Mouse (Mus musculus) embryonic facial prominence, embryonic 15.5 days (tissue): Measurements from ENCODE around the gene Gm5105. TPM values are rescaled to one million over a fixed set of nuclear protein-coding genes. Genes with fewer than 3 reads are reported as not detected.

Experiments used
- ATAC-seq: fragments of 200-750 bp; cut with Nextera tagmentation; 2 replicates; pipeline ENCODE4 v1.8.0; 2017; ENCODE audit warnings: low read depth, moderate TSS enrichment; ENCODE audit not compliant: insufficient number of reproducible peaks, low FRiP score, low TSS enrichment
- H3K27ac ChIP-seq: fragments of 300-500 bp; sonication (generic); replicated peaks from 2 replicates; pipeline ENCODE4 v1.5.1; 2015; ENCODE audit warnings: mild to moderate bottlenecking, inconsistent platforms
- H3K27me3 ChIP-seq: fragments of 300-500 bp; sonication (generic); 2 replicates; pipeline ENCODE4 v1.6.1; 2015; ENCODE audit warnings: inconsistent platforms
- H3K36me3 ChIP-seq: fragments of 300-500 bp; sonication (generic); 2 replicates; pipeline ENCODE4 v1.6.1; 2015; ENCODE audit warnings: mild to moderate bottlenecking, inconsistent platforms
- H3K4me1 ChIP-seq: fragments of 300-500 bp; sonication (generic); 2 replicates; pipeline ENCODE4 v1.6.1; 2015; ENCODE audit warnings: inconsistent platforms
- H3K4me2 ChIP-seq: fragments of 300-500 bp; sonication (generic); replicated peaks from 2 replicates; pipeline ENCODE4 v1.6.1; 2015; ENCODE audit warnings: mild to moderate bottlenecking, inconsistent platforms
- H3K4me3 ChIP-seq: fragments of 300-500 bp; sonication (generic); replicated peaks from 2 replicates; pipeline ENCODE4 v1.5.1; 2015; ENCODE audit warnings: mild to moderate bottlenecking, inconsistent platforms
- H3K9ac ChIP-seq: fragments of 300-500 bp; sonication (generic); 2 replicates; pipeline ENCODE4 v1.6.1; 2015; ENCODE audit warnings: inconsistent platforms
- H3K9me3 ChIP-seq: fragments of 300-500 bp; sonication (generic); replicated peaks from 2 replicates; pipeline ENCODE4 v1.6.1; 2016; ENCODE audit warnings: inconsistent platforms
- WGBS: fragments of 180-500 bp; shearing (Covaris S2); methylation state at CpG from one replicate; pipeline ENCODE4 v1.1.7; 2015; 5-methylcytosine and 5-hydroxymethylcytosine counted together
- polyA plus RNA-seq: library from polyadenylated mRNA; unstranded; fragments of >200 nt; fragmentation: Nextera tagmentation; extraction: Ambion mirVana; gene quantifications from 2 replicates; pipeline ENCODE4 v1.2.1, GENCODE M21; 2015

The Gm5105 gene
- polyA plus RNA-seq, 1 experiment from 2014 or later, result 0.17 TPM

- Histone ChIP-seq H3K4me3 (no peak overlapping the region), H3K9me3 (no peaks in the 10 kb centered on the region), H3K27ac (peak overlapping the region; percentile 76), H3K36me3 (no peaks in the 10 kb centered on the region), H3K9ac (no peak overlapping the region), H3K4me1 (peaks cover 22% of the 10 kb centered on the region), H3K4me2 (peak overlapping the region; percentile 26; the same call in 1 of the 2 replicates), H3K27me3 (no peaks in the 10 kb centered on the region)
- WGBS, result 41% methylated on average over 3 of the region's 3 CpGs
- no peak for ATAC-seq
These were observed 28.1 kb upstream of the Gm5105 start for GRCm38 (mm10) chr3:138095301-138095700.

DNA sequence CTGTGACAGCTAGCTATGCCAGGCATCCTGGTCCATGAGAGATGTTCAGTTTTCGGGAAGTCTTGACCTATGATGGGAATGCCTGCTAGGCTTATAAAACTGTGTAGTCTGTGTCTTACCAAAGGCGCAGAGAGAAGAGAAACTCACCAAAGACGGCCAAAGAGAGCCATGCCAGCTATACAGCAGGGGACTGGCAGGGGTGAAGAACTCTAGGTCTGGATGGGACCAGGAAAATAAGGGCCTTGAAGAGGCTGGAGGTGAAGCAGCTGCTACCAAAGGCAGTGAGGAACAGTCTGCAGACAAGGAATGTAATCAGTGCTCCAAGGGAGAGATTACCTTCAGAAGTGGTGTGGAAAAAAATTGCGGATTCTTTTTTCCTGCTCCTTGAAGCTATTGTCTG lies 16.7 kb upstream of the Gm5105 start:
- 81% methylated on average over 4 of the region's 4 CpGs for WGBS
- Histone ChIP-seq H3K27ac (no peak overlapping the region), H3K9ac (no peak overlapping the region), H3K4me2 (no peak overlapping the region), H3K36me3 (no peaks in the 10 kb centered on the region), H3K9me3 (no peaks in the 10 kb centered on the region), H3K27me3 (no peaks in the 10 kb centered on the region), H3K4me1 (no peaks in the 10 kb centered on the region), H3K4me3 (no peak overlapping the region)
- no peak for ATAC-seq

DNA sequence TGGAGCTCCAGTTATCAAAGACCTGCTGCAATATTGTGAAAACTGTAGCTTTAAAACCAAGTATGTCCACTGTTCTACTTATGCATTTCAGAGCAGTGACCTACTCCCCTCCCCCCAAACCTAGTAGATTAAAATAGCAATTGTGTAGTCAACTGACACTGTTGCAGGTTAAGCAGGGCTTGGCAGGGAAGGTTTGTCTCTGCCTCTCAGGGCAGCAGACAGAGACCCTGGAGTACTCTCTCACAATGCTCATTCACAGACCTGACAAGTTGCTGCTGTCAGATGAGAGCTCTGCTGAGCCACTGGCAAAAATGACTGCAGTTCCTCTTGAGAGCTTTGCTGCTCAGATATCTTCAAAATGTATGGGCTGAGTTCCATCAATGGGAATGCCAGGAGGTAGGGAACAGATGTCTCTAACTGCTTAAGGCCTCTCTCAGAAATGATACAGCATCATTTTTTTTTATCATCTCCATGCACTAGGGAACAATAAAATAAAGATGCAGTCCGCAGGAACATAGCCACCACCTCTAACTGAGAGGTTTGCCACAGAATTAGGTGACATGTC lies 16.0 kb upstream of the Gm5105 start:
- ATAC-seq, result no peak
- no peaks in the 10 kb centered on the region for H3K4me1 ChIP-seq
- no peak overlapping the region for H3K9ac ChIP-seq
- no peaks in the 10 kb centered on the region for H3K9me3 ChIP-seq
- no peaks in the 10 kb centered on the region for H3K27me3 ChIP-seq
- WGBS, result 75% methylated on average over 1 of the region's 1 CpGs
- H3K27ac ChIP-seq, result no peak overlapping the region
- no peaks in the 10 kb centered on the region for H3K36me3 ChIP-seq
- no peak overlapping the region for H3K4me2 ChIP-seq
- no peak overlapping the region for H3K4me3 ChIP-seq

DNA sequence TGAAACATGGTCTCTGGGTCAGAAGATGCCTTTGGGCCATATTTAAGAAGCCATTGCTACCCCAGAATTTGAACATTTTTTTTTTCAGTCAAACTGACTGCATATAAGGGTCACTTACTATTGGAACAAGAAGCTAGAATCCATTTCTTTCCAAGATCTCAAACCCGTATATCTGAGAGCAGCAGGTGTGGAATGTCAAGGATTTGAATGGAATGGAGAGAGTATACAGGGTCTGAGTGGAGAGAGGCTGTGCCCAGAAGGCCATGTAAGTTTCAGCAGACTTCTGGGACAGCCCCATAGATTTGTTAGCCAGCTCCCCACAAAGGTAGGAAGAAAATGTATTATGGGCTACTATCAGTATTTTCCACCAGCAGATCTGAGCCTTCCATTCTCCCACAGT lies 11.5 kb upstream of the Gm5105 start:
- H3K4me1 ChIP-seq, result peaks cover 4% of the 10 kb centered on the region
- 71% methylated on average over 1 of the region's 1 CpGs for WGBS
- H3K36me3 ChIP-seq, result no peaks in the 10 kb centered on the region
- H3K4me2 ChIP-seq, result no peak overlapping the region
- ATAC-seq, result no peak
- no peak overlapping the region for H3K4me3 ChIP-seq
- H3K9me3 ChIP-seq, result no peaks in the 10 kb centered on the region
- H3K9ac ChIP-seq, result no peak overlapping the region
- H3K27ac ChIP-seq, result no peak overlapping the region
- H3K27me3 ChIP-seq, result no peaks in the 10 kb centered on the region

DNA sequence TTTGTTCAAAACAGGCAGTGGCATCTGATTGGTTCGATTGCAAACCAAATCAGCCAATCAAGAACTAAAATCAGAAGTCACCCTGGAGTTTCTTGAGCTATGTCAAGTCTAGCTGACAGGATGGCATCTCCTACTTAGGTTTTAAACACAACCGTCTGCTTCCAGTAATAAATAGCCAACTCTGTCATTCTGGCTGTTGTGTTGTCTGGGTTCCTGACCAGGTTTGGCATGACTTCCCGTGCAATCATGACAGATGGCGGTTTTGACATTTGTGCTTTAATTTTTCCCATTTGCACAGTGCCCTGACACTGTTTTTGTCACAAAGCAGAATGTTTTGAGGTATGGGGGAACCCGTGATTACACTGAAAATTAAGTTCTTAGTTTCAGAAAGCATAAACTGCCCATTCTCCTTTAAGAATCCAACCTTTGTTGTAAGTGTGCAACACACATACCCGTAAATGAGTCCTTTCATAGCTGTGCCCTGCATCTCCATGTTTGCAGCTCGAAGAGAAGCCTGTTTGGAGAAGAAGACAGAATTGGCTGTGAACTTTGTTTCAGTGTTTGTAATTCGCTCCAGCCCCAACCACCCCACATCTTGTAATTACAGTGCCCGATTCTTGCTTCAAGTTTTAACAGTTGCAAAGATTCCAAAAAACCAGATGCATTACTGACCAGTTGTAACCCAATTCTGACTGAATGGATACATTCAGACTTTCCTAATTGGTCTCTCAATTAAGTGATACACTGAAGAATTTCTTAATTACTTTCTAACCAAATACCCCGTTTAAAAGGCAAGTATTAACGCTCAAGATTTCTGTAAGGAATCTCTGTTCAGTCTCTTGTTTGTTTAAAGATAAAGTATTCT lies 10.5 kb upstream of the Gm5105 start:
- Histone ChIP-seq H3K27me3 (no peaks in the 10 kb centered on the region), H3K4me2 (no peak overlapping the region), H3K27ac (0 out of 2 replicates have a peak overlapping the region, but pooled peaks have one; percentile 34), H3K9me3 (no peaks in the 10 kb centered on the region), H3K4me1 (peaks cover 4% of the 10 kb centered on the region), H3K36me3 (no peaks in the 10 kb centered on the region), H3K9ac (no peak overlapping the region), H3K4me3 (no peak overlapping the region)
- WGBS, result 48% methylated on average over 11 of the region's 11 CpGs
- no peak for ATAC-seq

DNA sequence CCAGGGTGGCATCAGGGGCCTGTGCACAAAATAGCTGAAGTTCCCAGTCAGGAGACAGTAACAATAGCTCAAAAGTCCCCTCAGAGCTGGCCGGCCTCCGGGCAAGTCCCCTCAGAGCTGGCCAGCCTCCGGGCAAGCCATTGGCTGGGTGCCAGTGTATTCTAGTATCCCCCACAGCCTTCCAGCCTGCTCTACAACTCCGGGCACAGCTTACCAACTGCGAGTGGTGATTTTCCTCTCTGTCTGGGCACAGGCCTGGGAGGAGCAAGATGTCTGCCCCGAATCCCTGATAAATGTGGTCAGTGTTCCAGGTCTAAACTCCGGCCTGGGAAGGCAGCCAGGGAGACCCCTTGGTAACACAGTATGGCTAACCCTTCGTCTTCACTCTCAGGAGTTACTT lies 8.0 kb upstream of the Gm5105 start:
- Histone ChIP-seq H3K4me3 (no peak overlapping the region), H3K27me3 (no peaks in the 10 kb centered on the region), H3K4me1 (peaks cover 12% of the 10 kb centered on the region), H3K27ac (no peak overlapping the region), H3K9me3 (no peaks in the 10 kb centered on the region), H3K36me3 (no peaks in the 10 kb centered on the region), H3K9ac (no peak overlapping the region), H3K4me2 (no peak overlapping the region)
- no peak for ATAC-seq
- WGBS, result 68% methylated on average over 8 of the region's 8 CpGs

GRCm38 (mm10) chr3:138074214-138074613 lies 7.0 kb upstream of the Gm5105 start:
- 100% methylated on average over 1 of the region's 1 CpGs for WGBS
- no peaks in the 10 kb centered on the region for H3K36me3 ChIP-seq
- H3K4me2 ChIP-seq, result no peak overlapping the region
- H3K9me3 ChIP-seq, result no peaks in the 10 kb centered on the region
- no peak overlapping the region for H3K27ac ChIP-seq
- no peaks in the 10 kb centered on the region for H3K27me3 ChIP-seq
- ATAC-seq, result no peak
- no peak overlapping the region for H3K4me3 ChIP-seq
- no peak overlapping the region for H3K9ac ChIP-seq
- H3K4me1 ChIP-seq, result peaks cover 16% of the 10 kb centered on the region

DNA sequence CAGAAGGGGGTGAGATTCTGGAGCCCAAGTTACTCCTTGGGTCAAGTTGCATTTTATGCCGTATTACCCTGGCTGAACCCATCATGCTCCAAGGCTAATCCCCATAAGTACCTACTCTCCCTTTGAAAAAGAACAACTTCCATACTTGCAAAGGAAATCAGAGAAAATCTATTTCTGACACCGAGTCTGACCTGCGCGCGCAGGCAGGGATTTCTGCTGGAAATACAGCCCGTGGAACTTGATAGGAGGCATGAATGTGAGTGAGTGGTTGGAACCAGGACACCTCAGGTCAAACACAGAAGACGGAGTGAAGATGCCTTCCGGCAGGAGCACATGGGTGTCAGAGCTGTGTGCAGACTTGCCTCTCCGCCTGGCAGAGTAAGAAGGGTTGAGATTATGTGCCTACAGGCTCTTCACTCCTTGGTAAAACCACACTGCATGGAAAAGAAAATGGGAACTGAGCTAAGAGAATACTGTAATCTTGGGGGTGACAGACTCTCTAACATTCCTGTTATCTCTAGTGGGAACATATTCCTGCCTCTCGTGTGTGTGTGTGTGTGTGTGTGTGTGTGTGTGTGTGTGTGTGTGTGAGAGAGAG lies 4.4 kb upstream of the Gm5105 start:
- no peaks in the 10 kb centered on the region for H3K9me3 ChIP-seq
- no peaks in the 10 kb centered on the region for H3K36me3 ChIP-seq
- WGBS, result 40% methylated on average over 10 of the region's 10 CpGs
- H3K27ac ChIP-seq, result no peak overlapping the region
- no peak overlapping the region for H3K4me2 ChIP-seq
- H3K9ac ChIP-seq, result no peak overlapping the region
- H3K4me1 ChIP-seq, result peaks cover 16% of the 10 kb centered on the region
- H3K4me3 ChIP-seq, result no peak overlapping the region
- ATAC-seq, result no peak
- no peaks in the 10 kb centered on the region for H3K27me3 ChIP-seq

- ATAC-seq, result no peak
- WGBS, result 0% methylated on average over 1 of the region's 1 CpGs
- Histone ChIP-seq H3K4me1 (peaks cover 21% of the 10 kb centered on the region), H3K27me3 (no peaks in the 10 kb centered on the region), H3K9me3 (no peaks in the 10 kb centered on the region), H3K9ac (no peak overlapping the region), H3K4me3 (no peak overlapping the region), H3K27ac (no peak overlapping the region; the same call in 1 of the 2 replicates), H3K36me3 (no peaks in the 10 kb centered on the region), H3K4me2 (no peak overlapping the region)
These were observed 3.8 kb upstream of the Gm5105 start for GRCm38 (mm10) chr3:138071004-138071403.

DNA sequence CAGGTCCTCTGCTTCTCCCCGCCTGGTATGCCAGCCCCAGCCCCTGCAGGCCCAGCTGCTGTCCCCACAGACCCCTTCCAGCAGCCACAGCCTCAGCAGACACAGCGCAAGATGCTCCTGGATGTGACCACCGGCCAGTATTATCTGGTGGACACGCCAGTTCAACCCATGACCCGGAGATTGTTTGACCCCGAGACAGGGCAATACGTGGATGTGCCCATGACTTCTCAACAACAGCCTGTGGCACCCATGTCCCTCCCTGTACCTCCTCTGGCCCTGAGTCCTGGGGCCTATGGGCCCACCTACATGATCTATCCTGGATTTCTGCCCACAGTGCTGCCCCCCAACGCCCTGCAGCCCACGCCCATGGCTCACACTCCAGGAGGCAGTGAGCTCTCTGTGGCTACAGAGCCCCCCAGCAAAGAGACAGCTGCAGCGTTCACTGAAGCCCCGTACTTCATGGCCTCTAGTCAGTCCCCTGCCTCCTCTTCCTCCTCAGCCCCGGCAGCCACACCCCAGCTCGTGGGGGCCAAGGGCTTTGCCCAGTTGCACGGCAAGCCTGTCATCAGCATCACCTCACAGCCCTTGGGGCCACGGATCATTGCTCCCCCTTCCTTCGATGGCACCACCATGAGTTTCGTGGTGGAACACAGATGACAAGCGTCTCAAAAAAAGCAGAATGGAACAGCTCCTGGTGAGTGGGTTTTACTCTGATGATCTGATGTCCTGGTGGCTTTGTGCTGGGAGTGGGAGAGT lies 2.7 kb upstream of the Gm5105 start:
- H3K4me1 ChIP-seq, result peaks cover 28% of the 10 kb centered on the region
- no peaks in the 10 kb centered on the region for H3K9me3 ChIP-seq
- H3K27me3 ChIP-seq, result no peaks in the 10 kb centered on the region
- no peak overlapping the region; the same call in 1 of the 2 replicates for H3K4me3 ChIP-seq
- H3K9ac ChIP-seq, result no peak overlapping the region
- WGBS, result 63% methylated on average over 18 of the region's 18 CpGs
- no peaks in the 10 kb centered on the region for H3K36me3 ChIP-seq
- peak overlapping the region; percentile 4; the same call in 1 of the 2 replicates for H3K4me2 ChIP-seq
- 0 out of 2 replicates have a peak overlapping the region, but pooled peaks have one; percentile 51 for H3K27ac ChIP-seq
- no peak for ATAC-seq

DNA sequence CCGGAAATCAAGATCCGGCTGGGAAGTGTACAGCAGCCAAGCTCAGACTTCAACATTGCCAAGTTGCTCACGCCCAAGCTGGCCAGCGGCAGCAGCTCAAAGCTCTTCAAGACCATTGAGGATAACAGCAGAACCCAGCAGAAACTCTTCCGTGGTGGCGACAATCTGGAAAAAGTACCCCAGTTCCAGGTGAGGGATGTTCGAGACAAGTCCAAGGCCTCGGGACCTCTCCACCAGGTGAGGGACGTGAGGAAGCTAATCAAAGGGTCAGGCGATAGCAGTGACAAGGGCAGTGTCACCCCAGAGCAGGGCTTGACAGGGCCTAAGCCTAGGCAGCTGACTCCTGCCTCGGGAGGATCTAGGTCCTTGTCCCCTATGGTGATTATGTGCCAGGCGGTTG lies 915 bp upstream of the Gm5105 start:
- Histone ChIP-seq H3K4me2 (no peak overlapping the region), H3K36me3 (no peaks in the 10 kb centered on the region)
- ATAC-seq, result no peak

More for the DNA sequence above, 915 bp upstream of the Gm5105 start:
- peaks cover 43% of the 10 kb centered on the region for H3K4me1 ChIP-seq
- H3K27me3 ChIP-seq, result no peaks in the 10 kb centered on the region
- no peak overlapping the region for H3K9ac ChIP-seq
- WGBS, result 93% methylated on average over 12 of the region's 12 CpGs
- no peak overlapping the region for H3K4me3 ChIP-seq
- H3K27ac ChIP-seq, result no peak overlapping the region
- H3K9me3 ChIP-seq, result no peaks in the 10 kb centered on the region
